Mouse (Mus musculus): ENCODE data around the gene Gm20388. TPM values are rescaled to one million over a fixed set of nuclear protein-coding genes. Genes with fewer than 3 reads are reported as not detected.

Gene Gm20388
- total and polyA plus RNA-seq, 2 experiments from 2014 or later = 17.3 TPM; not detected in 1

- H3K27me3 ChIP-seq (ENCODE audit: control insufficient read depth, insufficient read depth, low read length) = no peaks in the 10 kb centered on the region
- TF ChIP-seq EP300 (IDR thresholded peaks at IDR 0.05; ENCODE audit: low read depth) (no peak), CTCF (IDR thresholded peaks at IDR 0.05; ENCODE audit: low read depth) (no peak)
- no peaks in the 10 kb centered on the region for H3K9me3 ChIP-seq (replicated peaks; ENCODE audit: control insufficient read depth, low read length)
- H3K4me1 ChIP-seq (ENCODE audit: control insufficient read depth, insufficient read depth) = peaks cover 20% of the 10 kb centered on the region
- peak overlapping the region; percentile 54 for H3K27ac ChIP-seq (ENCODE audit: low read depth)
- DNase-seq (ENCODE audit: low spot score) (no peak), ATAC-seq (ENCODE audit: insufficient read depth, low read depth) (no peak; the same call in 1 of the 2 replicates)
- no peaks in the 10 kb centered on the region for H3K36me3 ChIP-seq (replicated peaks; ENCODE audit: control insufficient read depth, insufficient read depth, low read length)
- WGBS = 24% methylated on average over 6 of the region's 6 CpGs
- no peak overlapping the region for H3K4me3 ChIP-seq (ENCODE audit: low read depth, low read length)
- H3K4me2 ChIP-seq (ENCODE audit: low read depth, low read length) = no peak overlapping the region
- no peak overlapping the region for H3K9ac ChIP-seq (replicated peaks; ENCODE audit: low read depth, low read length)
Measured at GRCm38 (mm10) chr8:121668553-121668952, 1757.9 kb downstream of the Gm20388 start.

GRCm38 (mm10) chr8:121669208-121669607, 1758.6 kb downstream of the Gm20388 start:
- H3K4me3 ChIP-seq (ENCODE audit: low read depth, low read length) = no peak overlapping the region
- DNase-seq (ENCODE audit: low spot score) (no peak), ATAC-seq (ENCODE audit: insufficient read depth, low read depth) (peak; percentile 50)
- H3K9me3 ChIP-seq (replicated peaks; ENCODE audit: control insufficient read depth, low read length) = no peaks in the 10 kb centered on the region
- peak overlapping the region; percentile 54; the same call in 1 of the 2 replicates for H3K27ac ChIP-seq (ENCODE audit: low read depth)
- no peaks in the 10 kb centered on the region for H3K27me3 ChIP-seq (ENCODE audit: control insufficient read depth, insufficient read depth, low read length)
- H3K36me3 ChIP-seq (replicated peaks; ENCODE audit: control insufficient read depth, insufficient read depth, low read length) = no peaks in the 10 kb centered on the region
- H3K4me2 ChIP-seq (ENCODE audit: low read depth, low read length) = no peak overlapping the region
- TF ChIP-seq EP300 (IDR thresholded peaks at IDR 0.05; ENCODE audit: low read depth) = no peak
- TF ChIP-seq CTCF (IDR thresholded peaks at IDR 0.05; ENCODE audit: low read depth) = no peak
- WGBS = 35% methylated on average over 8 of the region's 8 CpGs
- H3K4me1 ChIP-seq (ENCODE audit: control insufficient read depth, insufficient read depth) = peaks cover 20% of the 10 kb centered on the region
- no peak overlapping the region for H3K9ac ChIP-seq (replicated peaks; ENCODE audit: low read depth, low read length)

- no peak overlapping the region for H3K4me2 ChIP-seq (ENCODE audit: low read depth, low read length)
- H3K4me3 ChIP-seq (ENCODE audit: low read depth, low read length) = no peak overlapping the region
- no peaks in the 10 kb centered on the region for H3K36me3 ChIP-seq (replicated peaks; ENCODE audit: control insufficient read depth, insufficient read depth, low read length)
- no peaks in the 10 kb centered on the region for H3K27me3 ChIP-seq (ENCODE audit: control insufficient read depth, insufficient read depth, low read length)
- H3K9me3 ChIP-seq (replicated peaks; ENCODE audit: control insufficient read depth, low read length) = no peaks in the 10 kb centered on the region
- DNase-seq (ENCODE audit: low spot score) = no peak
- TF ChIP-seq EP300 (IDR thresholded peaks at IDR 0.05; ENCODE audit: low read depth) = no peak
- 27% methylated on average over 4 of the region's 4 CpGs for WGBS
- no peak for ATAC-seq (ENCODE audit: insufficient read depth, low read depth)
- H3K4me1 ChIP-seq (ENCODE audit: control insufficient read depth, insufficient read depth) = peaks cover 11% of the 10 kb centered on the region
- H3K9ac ChIP-seq (replicated peaks; ENCODE audit: low read depth, low read length) = no peak overlapping the region
- no peak overlapping the region for H3K27ac ChIP-seq (ENCODE audit: low read depth)
Measured at GRCm38 (mm10) chr8:121673153-121673552, 1762.5 kb downstream of the Gm20388 start.

GRCm38 (mm10) chr8:121673917-121674316, 1763.3 kb downstream of the Gm20388 start:
- WGBS = 66% methylated on average over 5 of the region's 5 CpGs
- Histone ChIP-seq H3K27ac (ENCODE audit: low read depth) (no peak overlapping the region), H3K36me3 (replicated peaks; ENCODE audit: control insufficient read depth, insufficient read depth, low read length) (no peaks in the 10 kb centered on the region), H3K4me1 (ENCODE audit: control insufficient read depth, insufficient read depth) (0 out of 2 replicates have a peak, but pooled peaks cover 3% of the 10 kb centered on the region), H3K9me3 (replicated peaks; ENCODE audit: control insufficient read depth, low read length) (no peaks in the 10 kb centered on the region), H3K4me3 (ENCODE audit: low read depth, low read length) (no peak overlapping the region), H3K9ac (replicated peaks; ENCODE audit: low read depth, low read length) (no peak overlapping the region), H3K4me2 (ENCODE audit: low read depth, low read length) (no peak overlapping the region), H3K27me3 (ENCODE audit: control insufficient read depth, insufficient read depth, low read length) (no peaks in the 10 kb centered on the region)
- TF ChIP-seq EP300 (IDR thresholded peaks at IDR 0.05; ENCODE audit: low read depth) (no peak), CTCF (IDR thresholded peaks at IDR 0.05; ENCODE audit: low read depth) (no peak)
- no peak for DNase-seq (ENCODE audit: low spot score)
- peak; percentile 59; the same call in 1 of the 2 replicates for ATAC-seq (ENCODE audit: insufficient read depth, low read depth)

GRCm38 (mm10) chr8:121674524-121674923, 1763.9 kb downstream of the Gm20388 start:
- no peaks in the 10 kb centered on the region for H3K9me3 ChIP-seq (replicated peaks; ENCODE audit: control insufficient read depth, low read length)
- DNase-seq (ENCODE audit: low spot score) (no peak), ATAC-seq (ENCODE audit: insufficient read depth, low read depth) (no peak)
- no peak for TF ChIP-seq EP300 (IDR thresholded peaks at IDR 0.05; ENCODE audit: low read depth)
- TF ChIP-seq CTCF (IDR thresholded peaks at IDR 0.05; ENCODE audit: low read depth) = peak; percentile 33; the same call in 1 of the 2 replicates
- H3K4me2 ChIP-seq (ENCODE audit: low read depth, low read length) = no peak overlapping the region
- no peaks in the 10 kb centered on the region for H3K4me1 ChIP-seq (ENCODE audit: control insufficient read depth, insufficient read depth)
- H3K36me3 ChIP-seq (replicated peaks; ENCODE audit: control insufficient read depth, insufficient read depth, low read length) = no peaks in the 10 kb centered on the region
- H3K27ac ChIP-seq (ENCODE audit: low read depth) = no peak overlapping the region
- no peak overlapping the region for H3K9ac ChIP-seq (replicated peaks; ENCODE audit: low read depth, low read length)
- WGBS = 58% methylated on average over 5 of the region's 5 CpGs
- H3K27me3 ChIP-seq (ENCODE audit: control insufficient read depth, insufficient read depth, low read length) = no peaks in the 10 kb centered on the region
- no peak overlapping the region for H3K4me3 ChIP-seq (ENCODE audit: low read depth, low read length)

- no peaks in the 10 kb centered on the region for H3K36me3 ChIP-seq (replicated peaks; ENCODE audit: control insufficient read depth, insufficient read depth, low read length)
- no peak overlapping the region for H3K9ac ChIP-seq (replicated peaks; ENCODE audit: low read depth, low read length)
- no peak for ATAC-seq (ENCODE audit: insufficient read depth, low read depth)
- WGBS = 56% methylated on average over 3 of the region's 3 CpGs
- DNase-seq (ENCODE audit: low spot score) = no peak
- TF ChIP-seq CTCF (IDR thresholded peaks at IDR 0.05; ENCODE audit: low read depth) (no peak), EP300 (IDR thresholded peaks at IDR 0.05; ENCODE audit: low read depth) (no peak)
- H3K4me2 ChIP-seq (ENCODE audit: low read depth, low read length) = no peak overlapping the region
- H3K4me1 ChIP-seq (ENCODE audit: control insufficient read depth, insufficient read depth) = no peaks in the 10 kb centered on the region
- H3K27me3 ChIP-seq (ENCODE audit: control insufficient read depth, insufficient read depth, low read length) = no peaks in the 10 kb centered on the region
- no peaks in the 10 kb centered on the region for H3K9me3 ChIP-seq (replicated peaks; ENCODE audit: control insufficient read depth, low read length)
- H3K4me3 ChIP-seq (ENCODE audit: low read depth, low read length) = no peak overlapping the region
- H3K27ac ChIP-seq (ENCODE audit: low read depth) = no peak overlapping the region
Measured at GRCm38 (mm10) chr8:121675161-121675560, 1764.5 kb downstream of the Gm20388 start.
